Mouse (Mus musculus): Measurements from ENCODE around the gene Akr1cl. TPM values are rescaled to one million over a fixed set of nuclear protein-coding genes. Genes with fewer than 3 reads are reported as not detected.

The Akr1cl gene
- polyA plus RNA-seq (2014; fragmentation: Nextera tagmentation; extraction: Ambion mirVana) = 0.24 TPM in 1 of 2 replicates, not detected in the other

- H3K4me1 ChIP-seq (replicated peaks; ENCODE audit: control insufficient read depth, insufficient read depth, low read length) = no peaks in the 10 kb centered on the region
- H3K36me3 ChIP-seq (ENCODE audit: control insufficient read depth, insufficient read depth, low read length) = no peaks in the 10 kb centered on the region
- H3K27ac ChIP-seq (ENCODE audit: low read depth) = no peak within 1 kb of the TSS
- no peak within 1 kb of the TSS for H3K4me2 ChIP-seq (ENCODE audit: low read length)
- no peak within 1 kb of the TSS for H3K4me3 ChIP-seq (ENCODE audit: low read depth, low read length)
- no peaks in the 10 kb centered on the region for H3K27me3 ChIP-seq (replicated peaks; ENCODE audit: control insufficient read depth, insufficient read depth, low read length)
- no peak for DNase-seq (ENCODE audit: low spot score)
- no peak within 1 kb of the TSS for H3K9ac ChIP-seq (ENCODE audit: low read length)
- H3K9me3 ChIP-seq (ENCODE audit: control insufficient read depth, low read length) = no peaks in the 10 kb centered on the region
- no peak for ATAC-seq (replicated peaks; ENCODE audit: low FRiP score, low TSS enrichment, low read depth)
Observed at GRCm38 (mm10) chr1:65032641-65033040, at the start of gene Akr1cl. Gene Akr1cl (minus strand): TSS chr1:65032759.

GRCm38 (mm10) chr1:65082188-65082587 is 49.6 kb upstream of the Akr1cl start, which contains the start of gene Crygb:
Gene Crygb (minus strand): TSS chr1:65082288.
- H3K4me2 ChIP-seq (ENCODE audit: low read length) = no peak within 1 kb of the TSS

GRCm38 (mm10) chr1:65075607-65076006 is 43.0 kb upstream of the Akr1cl start:
- H3K36me3 ChIP-seq (ENCODE audit: control insufficient read depth, insufficient read depth, low read length) = no peaks in the 10 kb centered on the region
- H3K27me3 ChIP-seq (replicated peaks; ENCODE audit: control insufficient read depth, insufficient read depth, low read length) = no peaks in the 10 kb centered on the region
- H3K9me3 ChIP-seq (ENCODE audit: control insufficient read depth, low read length) = no peaks in the 10 kb centered on the region
- no peak for DNase-seq (ENCODE audit: low spot score)
- ATAC-seq (replicated peaks; ENCODE audit: low FRiP score, low TSS enrichment, low read depth) = no peak
- 15% methylated on average over 5 of the region's 5 CpGs for WGBS
- H3K9ac ChIP-seq (ENCODE audit: low read length) = no peak overlapping the region
- no peak overlapping the region for H3K4me2 ChIP-seq (ENCODE audit: low read length)
- H3K4me1 ChIP-seq (replicated peaks; ENCODE audit: control insufficient read depth, insufficient read depth, low read length) = no peaks in the 10 kb centered on the region
- no peak overlapping the region for H3K27ac ChIP-seq (ENCODE audit: low read depth)
- no peak overlapping the region for H3K4me3 ChIP-seq (ENCODE audit: low read depth, low read length)

More at GRCm38 (mm10) chr1:65082188-65082587, 49.6 kb upstream of the Akr1cl start, which contains the start of gene Crygb:
- H3K9me3 ChIP-seq (ENCODE audit: control insufficient read depth, low read length) = no peaks in the 10 kb centered on the region
- H3K4me3 ChIP-seq (ENCODE audit: low read depth, low read length) = no peak within 1 kb of the TSS
- no peaks in the 10 kb centered on the region for H3K4me1 ChIP-seq (replicated peaks; ENCODE audit: control insufficient read depth, insufficient read depth, low read length)
- no peaks in the 10 kb centered on the region for H3K27me3 ChIP-seq (replicated peaks; ENCODE audit: control insufficient read depth, insufficient read depth, low read length)
- H3K27ac ChIP-seq (ENCODE audit: low read depth) = no peak within 1 kb of the TSS
- no peak within 1 kb of the TSS for H3K9ac ChIP-seq (ENCODE audit: low read length)
- 35% methylated on average over 7 of the region's 7 CpGs for WGBS
- DNase-seq (ENCODE audit: low spot score) (no peak), ATAC-seq (replicated peaks; ENCODE audit: low FRiP score, low TSS enrichment, low read depth) (no peak)
- H3K36me3 ChIP-seq (ENCODE audit: control insufficient read depth, insufficient read depth, low read length) = no peaks in the 10 kb centered on the region

- Histone ChIP-seq H3K36me3 (ENCODE audit: control insufficient read depth, insufficient read depth, low read length) (no peaks in the 10 kb centered on the region), H3K4me2 (ENCODE audit: low read length) (no peak within 1 kb of the TSS), H3K27ac (ENCODE audit: low read depth) (no peak within 1 kb of the TSS), H3K4me1 (replicated peaks; ENCODE audit: control insufficient read depth, insufficient read depth, low read length) (no peaks in the 10 kb centered on the region), H3K9me3 (ENCODE audit: control insufficient read depth, low read length) (no peaks in the 10 kb centered on the region), H3K27me3 (replicated peaks; ENCODE audit: control insufficient read depth, insufficient read depth, low read length) (no peaks in the 10 kb centered on the region), H3K4me3 (ENCODE audit: low read depth, low read length) (no peak within 1 kb of the TSS), H3K9ac (ENCODE audit: low read length) (no peak within 1 kb of the TSS)
- no peak for DNase-seq (ENCODE audit: low spot score)
- WGBS = 62% methylated on average over 6 of the region's 6 CpGs
- ATAC-seq (replicated peaks; ENCODE audit: low FRiP score, low TSS enrichment, low read depth) = no peak
Observed at GRCm38 (mm10) chr1:65073589-65073988, 41.0 kb upstream of the Akr1cl start, which contains the start of gene Crygc. Gene Crygc (minus strand): TSS chr1:65073689.

GRCm38 (mm10) chr1:65067842-65068241 is 35.3 kb upstream of the Akr1cl start:
- DNase-seq (ENCODE audit: low spot score) = no peak
- H3K27me3 ChIP-seq (replicated peaks; ENCODE audit: control insufficient read depth, insufficient read depth, low read length) = no peaks in the 10 kb centered on the region
- H3K4me1 ChIP-seq (replicated peaks; ENCODE audit: control insufficient read depth, insufficient read depth, low read length) = no peaks in the 10 kb centered on the region
- H3K4me2 ChIP-seq (ENCODE audit: low read length) = no peak overlapping the region
- no peak for ATAC-seq (replicated peaks; ENCODE audit: low FRiP score, low TSS enrichment, low read depth)
- no peak overlapping the region for H3K27ac ChIP-seq (ENCODE audit: low read depth)
- H3K9ac ChIP-seq (ENCODE audit: low read length) = no peak overlapping the region
- H3K4me3 ChIP-seq (ENCODE audit: low read depth, low read length) = no peak overlapping the region
- no peaks in the 10 kb centered on the region for H3K36me3 ChIP-seq (ENCODE audit: control insufficient read depth, insufficient read depth, low read length)
- no peaks in the 10 kb centered on the region for H3K9me3 ChIP-seq (ENCODE audit: control insufficient read depth, low read length)

- no peaks in the 10 kb centered on the region for H3K36me3 ChIP-seq (ENCODE audit: control insufficient read depth, insufficient read depth, low read length)
- WGBS = 89% methylated on average over 15 of the region's 15 CpGs
- DNase-seq (ENCODE audit: low spot score) (no peak), ATAC-seq (replicated peaks; ENCODE audit: low FRiP score, low TSS enrichment, low read depth) (no peak)
- no peak overlapping the region for H3K9ac ChIP-seq (ENCODE audit: low read length)
- H3K4me3 ChIP-seq (ENCODE audit: low read depth, low read length) = no peak overlapping the region
- H3K4me1 ChIP-seq (replicated peaks; ENCODE audit: control insufficient read depth, insufficient read depth, low read length) = no peaks in the 10 kb centered on the region
- no peak overlapping the region for H3K4me2 ChIP-seq (ENCODE audit: low read length)
- no peaks in the 10 kb centered on the region for H3K9me3 ChIP-seq (ENCODE audit: control insufficient read depth, low read length)
- H3K27ac ChIP-seq (ENCODE audit: low read depth) = no peak overlapping the region
- no peaks in the 10 kb centered on the region for H3K27me3 ChIP-seq (replicated peaks; ENCODE audit: control insufficient read depth, insufficient read depth, low read length)
Observed at GRCm38 (mm10) chr1:65064201-65064600, 31.6 kb upstream of the Akr1cl start.

GRCm38 (mm10) chr1:65063352-65063751 is 30.8 kb upstream of the Akr1cl start, which contains the start of gene Crygd:
Gene Crygd (minus strand): TSS chr1:65063452.
- H3K9ac ChIP-seq (ENCODE audit: low read length) = no peak within 1 kb of the TSS
- WGBS = 88% methylated on average over 8 of the region's 8 CpGs
- no peak within 1 kb of the TSS for H3K4me2 ChIP-seq (ENCODE audit: low read length)
- no peak for ATAC-seq (replicated peaks; ENCODE audit: low FRiP score, low TSS enrichment, low read depth)
- H3K9me3 ChIP-seq (ENCODE audit: control insufficient read depth, low read length) = no peaks in the 10 kb centered on the region
- no peaks in the 10 kb centered on the region for H3K36me3 ChIP-seq (ENCODE audit: control insufficient read depth, insufficient read depth, low read length)
- no peaks in the 10 kb centered on the region for H3K4me1 ChIP-seq (replicated peaks; ENCODE audit: control insufficient read depth, insufficient read depth, low read length)
- DNase-seq (ENCODE audit: low spot score) = no peak
- H3K27ac ChIP-seq (ENCODE audit: low read depth) = no peak within 1 kb of the TSS
- H3K4me3 ChIP-seq (ENCODE audit: low read depth, low read length) = no peak within 1 kb of the TSS
- H3K27me3 ChIP-seq (replicated peaks; ENCODE audit: control insufficient read depth, insufficient read depth, low read length) = no peaks in the 10 kb centered on the region

- no peak overlapping the region for H3K27ac ChIP-seq (ENCODE audit: low read depth)
- no peak overlapping the region for H3K9ac ChIP-seq (ENCODE audit: low read length)
- H3K36me3 ChIP-seq (ENCODE audit: control insufficient read depth, insufficient read depth, low read length) = no peaks in the 10 kb centered on the region
- no peak overlapping the region for H3K4me3 ChIP-seq (ENCODE audit: low read depth, low read length)
- DNase-seq (ENCODE audit: low spot score) = no peak
- H3K9me3 ChIP-seq (ENCODE audit: control insufficient read depth, low read length) = 0 out of 2 replicates have a peak, but pooled peaks cover 4% of the 10 kb centered on the region
- H3K4me1 ChIP-seq (replicated peaks; ENCODE audit: control insufficient read depth, insufficient read depth, low read length) = no peaks in the 10 kb centered on the region
- WGBS = 32% methylated on average over 2 of the region's 2 CpGs
- H3K4me2 ChIP-seq (ENCODE audit: low read length) = no peak overlapping the region
- no peak for ATAC-seq (replicated peaks; ENCODE audit: low FRiP score, low TSS enrichment, low read depth)
- H3K27me3 ChIP-seq (replicated peaks; ENCODE audit: control insufficient read depth, insufficient read depth, low read length) = no peaks in the 10 kb centered on the region
Observed at GRCm38 (mm10) chr1:65052140-65052539, 19.6 kb upstream of the Akr1cl start.

GRCm38 (mm10) chr1:65051696-65052095 is 19.1 kb upstream of the Akr1cl start:
- 61% methylated on average over 7 of the region's 7 CpGs for WGBS
- H3K27me3 ChIP-seq (replicated peaks; ENCODE audit: control insufficient read depth, insufficient read depth, low read length) = no peaks in the 10 kb centered on the region
- no peak overlapping the region for H3K4me2 ChIP-seq (ENCODE audit: low read length)
- no peak overlapping the region for H3K4me3 ChIP-seq (ENCODE audit: low read depth, low read length)
- H3K36me3 ChIP-seq (ENCODE audit: control insufficient read depth, insufficient read depth, low read length) = no peaks in the 10 kb centered on the region
- no peak overlapping the region for H3K9ac ChIP-seq (ENCODE audit: low read length)
- no peak overlapping the region for H3K27ac ChIP-seq (ENCODE audit: low read depth)
- DNase-seq (ENCODE audit: low spot score) (no peak), ATAC-seq (replicated peaks; ENCODE audit: low FRiP score, low TSS enrichment, low read depth) (no peak)
- no peaks in the 10 kb centered on the region for H3K4me1 ChIP-seq (replicated peaks; ENCODE audit: control insufficient read depth, insufficient read depth, low read length)
- H3K9me3 ChIP-seq (ENCODE audit: control insufficient read depth, low read length) = 0 out of 2 replicates have a peak, but pooled peaks cover 4% of the 10 kb centered on the region

Measured in intestine, embryonic 14.5 days (tissue).